Mouse (Mus musculus) heart, embryonic 13.5 days (tissue): ENCODE results near the gene Gm49366. TPM values are rescaled to one million over a fixed set of nuclear protein-coding genes. Genes with fewer than 3 reads are reported as not detected.
"Not testable (repeated sequence)": the region's sequence is repeated elsewhere in the genome, so short reads cannot be mapped to it uniquely, and the experiment has no call there.

Source experiments
- ATAC-seq: fragments of 200-750 bp; cut with Nextera tagmentation; 2 replicates; pipeline ENCODE4 v1.8.0; 2017; ENCODE audit warnings: moderate TSS enrichment; ENCODE audit not compliant: insufficient number of reproducible peaks, low FRiP score, low TSS enrichment; ENCODE audit errors: extremely low read depth
- H3K27ac ChIP-seq: fragments of 300-500 bp; sonication (generic); replicated peaks from 2 replicates; pipeline ENCODE4 v1.5.1; 2015; ENCODE audit warnings: moderate library complexity, mild to moderate bottlenecking, inconsistent platforms
- H3K27me3 ChIP-seq: fragments of 300-500 bp; sonication (generic); replicated peaks from 2 replicates; pipeline ENCODE4 v1.6.1; 2015; ENCODE audit warnings: mild to moderate bottlenecking, inconsistent platforms
- H3K36me3 ChIP-seq: fragments of 300-500 bp; sonication (generic); 2 replicates; pipeline ENCODE4 v1.6.1; 2015; ENCODE audit warnings: mild to moderate bottlenecking, inconsistent platforms
- H3K4me1 ChIP-seq: fragments of 300-500 bp; sonication (generic); 2 replicates; pipeline ENCODE4 v1.6.1; 2015; ENCODE audit warnings: inconsistent platforms
- H3K4me2 ChIP-seq: fragments of 300-500 bp; sonication (generic); 2 replicates; pipeline ENCODE4 v1.6.1; 2015; ENCODE audit warnings: inconsistent platforms, mild to moderate bottlenecking, moderate library complexity
- H3K4me3 ChIP-seq: fragments of 300-500 bp; sonication (generic); 2 replicates; pipeline ENCODE4 v1.5.1; 2015; ENCODE audit warnings: moderate library complexity, mild to moderate bottlenecking, inconsistent platforms
- H3K9ac ChIP-seq: fragments of 300-500 bp; sonication (generic); 2 replicates; pipeline ENCODE4 v1.6.1; 2015; ENCODE audit warnings: inconsistent platforms, mild to moderate bottlenecking, moderate library complexity
- H3K9me3 ChIP-seq: fragments of 300-500 bp; sonication (generic); 2 replicates; pipeline ENCODE4 v1.6.1; 2016; ENCODE audit warnings: inconsistent platforms
- WGBS: fragments of 180-500 bp; shearing (Covaris S2); methylation state at CpG from one replicate; pipeline ENCODE4 v1.1.7; 2015; ENCODE audit warnings: mixed read lengths; 5-methylcytosine and 5-hydroxymethylcytosine counted together
- polyA plus RNA-seq: library from polyadenylated mRNA; unstranded; fragments of >200 nt; fragmentation: Nextera tagmentation; extraction: Ambion mirVana; gene quantifications from 2 replicates; pipeline ENCODE4 v1.2.1, GENCODE M21; 2015

The Gm49366 gene
- polyA plus RNA-seq, 1 experiment from 2014 or later, result not detected

GRCm38 (mm10) chr12:84033302-84033701, 5.4 kb upstream of the Gm49366 start:
- H3K27ac ChIP-seq, H3K4me3 ChIP-seq, H3K4me1 ChIP-seq, H3K4me2 ChIP-seq, H3K27me3 ChIP-seq, H3K36me3 ChIP-seq, ATAC-seq, H3K9me3 ChIP-seq, H3K9ac ChIP-seq: not testable (repeated sequence)
- WGBS, result 64% methylated on average over 2 of the region's 2 CpGs

GRCm38 (mm10) chr12:84034108-84034507, 4.6 kb upstream of the Gm49366 start:
- Histone ChIP-seq H3K4me1 (peaks cover 6% of the 10 kb centered on the region; the same call in 1 of the 2 replicates), H3K4me3 (no peak overlapping the region), H3K4me2 (no peak overlapping the region), H3K36me3 (no peaks in the 10 kb centered on the region), H3K27me3 (peaks cover 8% of the 10 kb centered on the region; the same call in 1 of the 2 replicates), H3K9ac (no peak overlapping the region), H3K9me3 (no peaks in the 10 kb centered on the region; the same call in 1 of the 2 replicates), H3K27ac (no peak overlapping the region)
- no peak for ATAC-seq
- 55% methylated on average over 4 of the region's 4 CpGs for WGBS

- ATAC-seq, H3K27me3 ChIP-seq, H3K36me3 ChIP-seq, H3K27ac ChIP-seq, H3K4me1 ChIP-seq, H3K9me3 ChIP-seq: not testable (repeated sequence)
- WGBS, result 7% methylated on average over 32 of the region's 32 CpGs
- Histone ChIP-seq H3K4me3 (peak within 1 kb of the TSS; percentile 57), H3K9ac (peak within 1 kb of the TSS; percentile 79), H3K4me2 (peak within 1 kb of the TSS; percentile 78)
These were observed 494 bp upstream of the Gm49366 start, which contains the start of gene Acot4 for GRCm38 (mm10) chr12:84038241-84038640. Gene Acot4 (plus strand): TSS chr12:84038379.

- peaks cover 10% of the 10 kb centered on the region; the same call in 1 of the 2 replicates for H3K9me3 ChIP-seq
- no peak for ATAC-seq
- H3K9ac ChIP-seq, result no peak overlapping the region
- WGBS, result 83% methylated on average over 5 of the region's 5 CpGs
- H3K27me3 ChIP-seq, result peaks cover 4% of the 10 kb centered on the region; the same call in 1 of the 2 replicates
- H3K4me2 ChIP-seq, result no peak overlapping the region
- H3K4me3 ChIP-seq, result no peak overlapping the region
- H3K4me1 ChIP-seq, result peaks cover 3% of the 10 kb centered on the region; the same call in 1 of the 2 replicates
- no peaks in the 10 kb centered on the region for H3K36me3 ChIP-seq
- H3K27ac ChIP-seq, result no peak overlapping the region
These were observed 3.5 kb downstream of the Gm49366 start for GRCm38 (mm10) chr12:84042248-84042647.

GRCm38 (mm10) chr12:84044045-84044444, 5.3 kb downstream of the Gm49366 start:
- H3K4me2 ChIP-seq, result no peak overlapping the region
- no peak overlapping the region for H3K9ac ChIP-seq
- peaks cover 19% of the 10 kb centered on the region for H3K9me3 ChIP-seq
- no peak overlapping the region for H3K27ac ChIP-seq
- no peak for ATAC-seq
- H3K4me1 ChIP-seq, result no peaks in the 10 kb centered on the region
- 61% methylated on average over 2 of the region's 2 CpGs for WGBS
- no peaks in the 10 kb centered on the region for H3K27me3 ChIP-seq
- no peak overlapping the region for H3K4me3 ChIP-seq
- no peaks in the 10 kb centered on the region for H3K36me3 ChIP-seq

GRCm38 (mm10) chr12:84046906-84047305, 8.2 kb downstream of the Gm49366 start:
- H3K9ac ChIP-seq, result no peak overlapping the region
- H3K36me3 ChIP-seq, result no peaks in the 10 kb centered on the region
- no peak overlapping the region for H3K4me3 ChIP-seq
- H3K4me2 ChIP-seq, result no peak overlapping the region
- ATAC-seq, result no peak
- H3K27me3 ChIP-seq, result peaks cover 8% of the 10 kb centered on the region
- H3K4me1 ChIP-seq, result no peaks in the 10 kb centered on the region
- H3K27ac ChIP-seq, result no peak overlapping the region
- peaks cover 9% of the 10 kb centered on the region for H3K9me3 ChIP-seq
- WGBS, result 81% methylated on average over 1 of the region's 1 CpGs

- peaks cover 38% of the 10 kb centered on the region for H3K27me3 ChIP-seq
- not testable (repeated sequence) for H3K27ac ChIP-seq, H3K9me3 ChIP-seq, H3K4me2 ChIP-seq, ATAC-seq, H3K9ac ChIP-seq, H3K4me3 ChIP-seq, H3K4me1 ChIP-seq, H3K36me3 ChIP-seq
- WGBS, result 75% methylated on average over 5 of the region's 5 CpGs
These were observed 12.0 kb downstream of the Gm49366 start for GRCm38 (mm10) chr12:84050744-84051143.

GRCm38 (mm10) chr12:84051937-84052474, 13.3 kb downstream of the Gm49366 start, which contains the start of gene Acot3:
Gene Acot3 (plus strand): TSS chr12:84052144.
- Histone ChIP-seq H3K4me2 (peak within 1 kb of the TSS; percentile 90), H3K36me3 (no peaks in the 10 kb centered on the region), H3K4me1 (peaks cover 8% of the 10 kb centered on the region), H3K9me3 (peaks cover 9% of the 10 kb centered on the region), H3K27ac (no peak within 1 kb of the TSS), H3K9ac (no peak within 1 kb of the TSS), H3K27me3 (peaks cover 40% of the 10 kb centered on the region), H3K4me3 (peak within 1 kb of the TSS; percentile 59)
- 62% methylated on average over 5 of the region's 5 CpGs for WGBS
- no peak for ATAC-seq

- H3K4me3 ChIP-seq, result 0 out of 2 replicates have a peak overlapping the region, but pooled peaks have one; percentile 59
- H3K9ac ChIP-seq, result no peak overlapping the region
- H3K27ac ChIP-seq, result no peak overlapping the region
- peaks cover 8% of the 10 kb centered on the region for H3K4me1 ChIP-seq
- H3K4me2 ChIP-seq, result peak overlapping the region; percentile 90
- ATAC-seq, result no peak
- no peaks in the 10 kb centered on the region for H3K36me3 ChIP-seq
- H3K9me3 ChIP-seq, result peaks cover 9% of the 10 kb centered on the region
- WGBS, result 79% methylated on average over 7 of the region's 7 CpGs
- peaks cover 40% of the 10 kb centered on the region for H3K27me3 ChIP-seq
These were observed 13.9 kb downstream of the Gm49366 start for GRCm38 (mm10) chr12:84052609-84053008.

- Histone ChIP-seq H3K4me3 (peak overlapping the region; percentile 59), H3K9ac (peak overlapping the region; percentile 74), H3K9me3 (peaks cover 7% of the 10 kb centered on the region), H3K36me3 (no peaks in the 10 kb centered on the region), H3K27ac (no peak overlapping the region), H3K4me2 (peak overlapping the region; percentile 90), H3K4me1 (peaks cover 8% of the 10 kb centered on the region), H3K27me3 (peaks cover 40% of the 10 kb centered on the region)
- 5% methylated on average over 16 of the region's 16 CpGs for WGBS
- no peak for ATAC-seq
These were observed 14.4 kb downstream of the Gm49366 start for GRCm38 (mm10) chr12:84053173-84053572.

- Histone ChIP-seq H3K9ac (peak overlapping the region; percentile 74), H3K27ac (no peak overlapping the region), H3K36me3 (no peaks in the 10 kb centered on the region), H3K4me2 (peak overlapping the region; percentile 90), H3K4me3 (peak overlapping the region; percentile 59), H3K4me1 (peaks cover 8% of the 10 kb centered on the region), H3K27me3 (peaks cover 40% of the 10 kb centered on the region), H3K9me3 (0 out of 2 replicates have a peak, but pooled peaks cover under 1% of the 10 kb centered on the region)
- no peak for ATAC-seq
- 3% methylated on average over 41 of the region's 46 CpGs for WGBS
These were observed 15.1 kb downstream of the Gm49366 start for GRCm38 (mm10) chr12:84053679-84054391.
